Mouse (Mus musculus) stomach, embryonic 14.5 days (tissue): ENCODE results near the gene Abhd5. TPM values are rescaled to one million over a fixed set of nuclear protein-coding genes. Genes with fewer than 3 reads are reported as not detected.

Experiments
- ATAC-seq: fragments of 200-750 bp; cut with Nextera tagmentation; 2 replicates; pipeline ENCODE4 v1.8.0; 2017; ENCODE audit warnings: low read depth, moderate TSS enrichment; ENCODE audit not compliant: insufficient number of reproducible peaks, insufficient read depth, low FRiP score
- H3K27ac ChIP-seq: fragments of 300-500 bp; sonication (generic); 2 replicates; pipeline ENCODE4 v1.5.1; 2014; ENCODE audit warnings: mild to moderate bottlenecking, low read length, moderate library complexity, mixed read lengths
- H3K27me3 ChIP-seq: fragments of 300-500 bp; sonication (generic); 2 replicates; pipeline ENCODE4 v1.6.1; 2014; ENCODE audit warnings: low read length, control low read depth, mixed read lengths; ENCODE audit not compliant: control insufficient read depth, insufficient read depth
- H3K36me3 ChIP-seq: fragments of 300-500 bp; sonication (generic); 2 replicates; pipeline ENCODE4 v1.6.1; 2014; ENCODE audit warnings: mild to moderate bottlenecking, control low read depth, low read length, moderate library complexity, mixed read lengths; ENCODE audit not compliant: control insufficient read depth, insufficient read depth
- H3K4me1 ChIP-seq: fragments of 300-500 bp; sonication (generic); 2 replicates; pipeline ENCODE4 v1.6.1; 2014; ENCODE audit warnings: low read length, control low read depth, mixed read lengths; ENCODE audit not compliant: control insufficient read depth, insufficient read depth
- H3K4me2 ChIP-seq: fragments of 300-500 bp; sonication (generic); replicated peaks from 2 replicates; pipeline ENCODE4 v1.6.1; 2014; ENCODE audit warnings: low read depth, low read length, control low read depth
- H3K4me3 ChIP-seq: fragments of 300-500 bp; sonication (generic); 2 replicates; pipeline ENCODE4 v1.5.1; 2014; ENCODE audit warnings: low read depth, low read length, control low read depth
- H3K9ac ChIP-seq: fragments of 300-500 bp; sonication (generic); replicated peaks from 2 replicates; pipeline ENCODE4 v1.6.1; 2014; ENCODE audit warnings: low read depth, mild to moderate bottlenecking, control low read depth, low read length, moderate library complexity, mixed read lengths
- H3K9me3 ChIP-seq: fragments of 300-500 bp; sonication (generic); 2 replicates; pipeline ENCODE4 v1.6.1; 2016; ENCODE audit warnings: low read depth, low read length, control low read depth; ENCODE audit not compliant: control insufficient read depth
- WGBS: fragments of 180-500 bp; shearing (Covaris S2); extraction: QIAGEN DNeasy Blood & Tissue Kit; methylation state at CpG from one replicate; pipeline ENCODE4 v1.1.7; 2014; 5-methylcytosine and 5-hydroxymethylcytosine counted together
- polyA plus RNA-seq: library from polyadenylated mRNA; unstranded; fragments of >200 nt; fragmentation: Nextera tagmentation; extraction: Ambion mirVana; gene quantifications from 2 replicates; pipeline ENCODE4 v1.2.1, GENCODE M21; 2014

Gene Abhd5
- polyA plus RNA-seq, 1 experiment from 2014 or later: 24.6 TPM

DNA sequence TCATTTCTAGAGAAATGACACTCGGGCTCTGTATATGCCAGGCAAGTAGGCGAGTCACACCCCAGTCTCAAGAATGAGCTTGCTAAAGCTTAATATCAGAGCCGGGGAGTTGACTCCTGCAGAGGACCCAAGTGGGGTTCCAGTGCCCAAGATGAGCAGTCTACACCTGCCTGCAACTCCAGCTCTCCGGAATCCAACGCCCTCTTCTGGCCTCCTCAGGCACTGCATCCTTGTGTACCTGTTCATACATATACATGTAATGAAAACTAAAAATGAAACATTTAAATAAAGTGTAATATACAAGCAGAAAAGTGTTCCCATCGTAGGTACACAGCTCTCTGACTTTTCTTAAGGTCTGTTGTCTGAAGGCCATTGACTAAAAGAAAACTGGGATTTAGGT is 71.7 kb downstream of the Abhd5 start:
- Histone ChIP-seq H3K27me3 (no peaks in the 10 kb centered on the region), H3K36me3 (no peaks in the 10 kb centered on the region), H3K9me3 (no peaks in the 10 kb centered on the region), H3K9ac (no peak overlapping the region), H3K4me2 (no peak overlapping the region), H3K4me3 (no peak overlapping the region), H3K27ac (no peak overlapping the region), H3K4me1 (no peaks in the 10 kb centered on the region)
- WGBS: 59% methylated on average over 6 of the region's 6 CpGs
- ATAC-seq: no peak

- Histone ChIP-seq H3K4me3 (no peak overlapping the region), H3K4me2 (no peak overlapping the region), H3K36me3 (no peaks in the 10 kb centered on the region), H3K27ac (no peak overlapping the region), H3K4me1 (no peaks in the 10 kb centered on the region), H3K9ac (no peak overlapping the region), H3K27me3 (no peaks in the 10 kb centered on the region), H3K9me3 (no peaks in the 10 kb centered on the region)
- WGBS: 34% methylated on average over 14 of the region's 14 CpGs
- ATAC-seq: no peak
These were observed 73.7 kb downstream of the Abhd5 start for GRCm38 (mm10) chr9:122424941-122425608.

DNA sequence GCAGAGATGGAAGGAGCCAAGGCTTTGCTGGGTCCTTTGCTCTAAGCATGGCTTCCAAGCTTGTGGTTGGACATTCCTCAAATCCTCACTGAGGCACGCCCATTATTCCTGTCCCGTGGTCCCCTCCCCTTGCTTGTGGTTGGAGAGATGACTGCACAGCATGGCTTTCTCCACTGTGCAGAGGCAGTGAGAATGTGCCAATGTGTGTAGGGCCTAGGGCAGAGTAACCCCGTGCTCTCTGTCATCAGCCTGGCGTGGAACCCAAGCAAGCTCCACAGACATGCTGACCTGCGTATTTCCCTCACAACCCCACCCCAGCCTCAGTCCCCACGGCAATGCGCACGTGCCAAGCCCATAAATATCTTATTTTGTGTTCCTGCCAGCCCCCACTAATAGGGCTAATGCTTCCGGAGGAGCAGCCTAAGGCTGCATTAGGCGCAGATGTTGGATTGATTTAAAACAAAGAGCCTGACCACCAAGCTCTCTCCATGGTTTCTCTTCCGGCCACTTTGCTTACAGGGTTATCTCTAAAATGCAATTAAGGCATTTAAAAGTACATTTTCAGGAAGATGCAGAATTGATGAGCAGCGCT is 77.7 kb downstream of the Abhd5 start:
- Histone ChIP-seq H3K9me3 (no peaks in the 10 kb centered on the region), H3K27ac (no peak overlapping the region), H3K4me1 (no peaks in the 10 kb centered on the region), H3K4me3 (no peak overlapping the region), H3K27me3 (no peaks in the 10 kb centered on the region), H3K36me3 (no peaks in the 10 kb centered on the region), H3K4me2 (no peak overlapping the region), H3K9ac (no peak overlapping the region)
- 67% methylated on average over 12 of the region's 12 CpGs for WGBS
- ATAC-seq: no peak

DNA sequence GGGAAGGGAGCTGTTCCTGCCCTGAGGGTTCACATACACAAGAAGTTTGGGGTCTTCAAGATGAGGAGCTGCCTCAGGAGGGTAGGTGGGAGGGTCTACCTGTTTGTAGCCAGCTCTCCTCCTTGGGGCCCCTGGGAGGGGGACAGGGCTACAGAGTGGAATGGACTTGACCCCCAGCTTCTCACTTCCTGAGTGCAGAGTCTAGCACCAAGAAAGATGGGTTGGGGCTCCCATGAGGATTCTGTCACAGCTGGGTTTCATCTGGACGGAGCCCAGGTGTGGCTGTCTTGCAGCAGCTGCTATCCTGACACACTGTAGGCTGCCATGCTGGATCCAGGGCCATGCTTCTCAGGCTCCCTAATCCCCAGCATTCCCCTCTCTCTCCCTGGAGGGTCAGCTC is 78.3 kb downstream of the Abhd5 start:
- H3K9me3 ChIP-seq: no peaks in the 10 kb centered on the region
- H3K4me1 ChIP-seq: no peaks in the 10 kb centered on the region
- no peaks in the 10 kb centered on the region for H3K27me3 ChIP-seq
- no peak overlapping the region for H3K4me2 ChIP-seq
- H3K9ac ChIP-seq: no peak overlapping the region
- no peak overlapping the region for H3K27ac ChIP-seq
- no peaks in the 10 kb centered on the region for H3K36me3 ChIP-seq
- WGBS: 71% methylated on average over 1 of the region's 1 CpGs
- H3K4me3 ChIP-seq: no peak overlapping the region
- no peak for ATAC-seq

Other genes with a start within 250 kb of the Abhd5 start
- 37.2 and 40.3 TPM in 2 replicates for gene Snrk, start 234.3 kb upstream of the Abhd5 start, polyA plus RNA-seq
- gene Ano10, start 57.2 kb upstream of the Abhd5 start, polyA plus RNA-seq: 46.0 and 47.4 TPM in 2 replicates